Mouse (Mus musculus): Measurements from ENCODE around the gene Kansl1l. TPM values are rescaled to one million over a fixed set of nuclear protein-coding genes. Genes with fewer than 3 reads are reported as not detected.

Gene Kansl1l
- polyA plus RNA-seq (2014; fragmentation: Illumina TruSeq; extraction: RNeasy Lipid Tissue Mini Kit (QIAGEN cat#74804); ENCODE audit: insufficient read depth, low read depth, low replicate concordance): 5.9 TPM

DNA sequence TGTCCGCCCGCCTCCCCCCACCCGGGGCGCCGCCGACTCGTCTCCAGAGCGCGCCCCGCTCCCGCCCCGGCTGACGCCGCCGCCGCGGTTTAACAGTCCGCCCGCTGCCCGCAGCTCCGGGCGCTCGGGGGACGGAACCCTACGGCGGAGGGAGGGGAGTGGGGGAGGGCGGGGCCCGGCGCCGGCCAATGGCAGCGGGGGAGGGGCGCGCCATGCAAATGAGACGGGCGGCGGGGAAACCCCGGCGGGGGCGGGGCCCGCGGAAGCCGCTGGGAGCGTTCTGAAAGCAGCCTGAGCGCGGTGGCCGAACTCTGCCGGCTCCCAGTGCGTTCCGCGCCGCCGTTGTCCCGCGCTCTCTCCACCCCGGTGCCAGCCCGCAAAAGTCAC, at the start of gene Kansl1l:
Kansl1l (minus strand) TSS at position 110 of the 387 bp plus-strand sequence.

DNA sequence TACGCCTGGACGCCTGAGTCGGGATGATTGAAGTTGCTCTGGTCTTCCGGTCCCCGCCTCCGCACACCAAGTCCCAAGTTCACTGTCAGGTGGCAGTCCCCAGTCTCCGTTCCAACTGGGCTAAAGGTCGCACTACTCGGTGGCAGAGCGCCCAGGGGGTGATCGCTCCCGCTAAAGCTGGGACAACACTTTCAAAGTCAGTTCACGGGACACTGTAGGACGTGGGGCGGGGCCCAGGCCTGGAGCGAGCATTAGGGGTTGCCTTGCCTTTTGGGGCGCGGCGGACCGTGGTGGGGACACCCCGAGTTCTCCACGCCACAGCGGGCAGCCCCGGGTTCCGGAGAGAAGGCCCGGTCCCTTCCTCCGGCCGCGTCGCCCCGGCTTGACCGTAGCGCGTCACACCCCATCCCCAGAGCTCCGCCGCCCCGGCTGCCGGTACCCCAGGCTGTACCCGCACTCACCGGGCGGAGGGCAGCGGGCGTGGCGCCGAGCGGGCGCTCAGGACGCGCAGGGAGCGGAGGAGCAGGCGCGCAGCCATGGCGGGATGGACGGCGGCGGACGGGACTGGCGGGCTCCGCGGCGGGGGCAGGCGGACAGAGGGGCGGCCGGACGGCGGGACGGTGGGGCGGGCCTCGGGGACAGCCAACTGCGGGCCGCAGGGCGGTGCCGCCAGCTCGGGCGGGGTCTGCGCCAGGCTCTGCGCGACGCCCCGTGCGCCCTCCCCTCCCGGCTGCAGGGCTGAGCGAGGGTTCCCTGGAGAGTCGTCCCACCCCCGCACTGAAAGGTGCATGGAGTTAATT, 45.5 kb upstream of the Kansl1l start, which contains the start of gene Acadl:
Acadl (minus strand) TSS at position 566 of the 800 bp plus-strand sequence.

DNA sequence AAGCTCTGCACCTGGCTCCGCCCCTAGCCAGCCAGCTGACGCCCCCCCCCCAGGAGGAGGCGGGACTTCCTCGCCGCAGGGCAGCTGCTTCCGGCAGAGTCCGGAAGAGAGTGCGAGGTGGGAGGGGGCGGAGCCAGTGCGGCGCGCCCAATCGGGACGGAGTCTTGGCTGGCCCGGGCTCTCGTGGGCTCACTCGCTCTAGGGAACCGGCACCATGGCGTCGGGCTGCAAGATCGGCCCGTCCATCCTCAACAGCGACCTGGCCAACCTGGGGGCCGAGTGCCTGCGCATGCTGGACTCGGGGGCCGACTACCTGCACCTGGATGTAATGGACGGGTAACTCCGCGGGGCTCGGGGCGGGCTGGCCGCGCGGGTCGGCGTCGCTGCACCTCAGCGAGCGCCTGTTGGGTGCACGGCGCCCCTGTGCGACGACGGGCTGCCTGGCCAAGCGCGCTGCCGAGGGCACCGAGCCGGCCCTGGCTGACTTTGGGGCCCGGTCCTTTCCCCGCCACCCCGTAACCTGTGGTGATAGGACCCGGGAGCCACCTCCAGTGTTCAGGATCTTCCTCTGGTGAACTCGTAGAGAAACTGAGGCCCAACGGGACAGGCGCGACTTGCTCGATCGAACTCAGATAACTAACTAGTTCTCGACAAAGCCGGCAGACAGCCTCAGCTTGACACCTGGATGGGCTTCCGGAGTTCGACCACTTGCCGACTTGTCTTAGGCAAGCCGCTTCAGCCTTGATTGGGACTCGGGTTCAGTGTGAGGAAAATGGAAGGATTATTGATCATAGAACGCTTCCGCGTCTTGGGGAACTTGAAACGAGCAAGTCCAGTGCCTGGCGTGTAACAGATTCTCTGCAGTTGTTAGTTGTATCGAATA, 116.4 kb downstream of the Kansl1l start, which contains the start of gene Rpe:
Rpe (plus strand) TSS at position 139 of the 883 bp plus-strand sequence.

Other genes starting within 250 kb of the Kansl1l start
- gene Rpe, start 116.7 kb downstream of the Kansl1l start, polyA plus RNA-seq (2014; fragmentation: Illumina TruSeq; extraction: RNeasy Lipid Tissue Mini Kit (QIAGEN cat#74804); ENCODE audit: insufficient read depth, low read depth, low replicate concordance): 22.6 TPM
- gene Acadl, start 45.7 kb upstream of the Kansl1l start, polyA plus RNA-seq (2014; fragmentation: Illumina TruSeq; extraction: RNeasy Lipid Tissue Mini Kit (QIAGEN cat#74804); ENCODE audit: insufficient read depth, low read depth, low replicate concordance): 104 TPM
- gene Myl1, start 127.8 kb upstream of the Kansl1l start, polyA plus RNA-seq (2014; fragmentation: Illumina TruSeq; extraction: RNeasy Lipid Tissue Mini Kit (QIAGEN cat#74804); ENCODE audit: insufficient read depth, low read depth, low replicate concordance): 8.5 TPM
- gene Lancl1, start 221.3 kb upstream of the Kansl1l start, polyA plus RNA-seq (2014; fragmentation: Illumina TruSeq; extraction: RNeasy Lipid Tissue Mini Kit (QIAGEN cat#74804); ENCODE audit: insufficient read depth, low read depth, low replicate concordance): 36.3 TPM